Mouse (Mus musculus) stomach, embryonic 16.5 days (tissue): ENCODE results near the gene Rpl23. TPM values are rescaled to one million over a fixed set of nuclear protein-coding genes. Genes with fewer than 3 reads are reported as not detected.

Experiments used
- ATAC-seq: fragments of 200-750 bp; cut with Nextera tagmentation; 2 replicates; pipeline ENCODE4 v1.8.0; 2017; ENCODE audit warnings: moderate number of reproducible peaks, moderate TSS enrichment; ENCODE audit not compliant: insufficient read depth, low FRiP score
- H3K27ac ChIP-seq: fragments of 300-500 bp; sonication (generic); 2 replicates; pipeline ENCODE4 v1.5.1; 2014; ENCODE audit warnings: low read length
- H3K27me3 ChIP-seq: fragments of 300-500 bp; sonication (generic); 2 replicates; pipeline ENCODE4 v1.6.1; 2014; ENCODE audit warnings: low read length, control low read depth, mixed read lengths; ENCODE audit not compliant: control insufficient read depth, insufficient read depth
- H3K36me3 ChIP-seq: fragments of 300-500 bp; sonication (generic); 2 replicates; pipeline ENCODE4 v1.6.1; 2014; ENCODE audit warnings: low read length; ENCODE audit not compliant: control insufficient read depth, insufficient read depth
- H3K4me1 ChIP-seq: fragments of 300-500 bp; sonication (generic); 2 replicates; pipeline ENCODE4 v1.6.1; 2014; ENCODE audit warnings: low read length, control low read depth, mixed read lengths; ENCODE audit not compliant: control insufficient read depth, insufficient read depth
- H3K4me2 ChIP-seq: fragments of 300-500 bp; sonication (generic); 2 replicates; pipeline ENCODE4 v1.6.1; 2014; ENCODE audit warnings: low read depth, low read length, mixed read lengths
- H3K4me3 ChIP-seq: fragments of 300-500 bp; sonication (generic); replicated peaks from 2 replicates; pipeline ENCODE4 v1.5.1; 2014; ENCODE audit warnings: mild to moderate bottlenecking, low read length
- H3K9ac ChIP-seq: fragments of 300-500 bp; sonication (generic); 2 replicates; pipeline ENCODE4 v1.6.1; 2014; ENCODE audit warnings: low read length
- H3K9me3 ChIP-seq: fragments of 300-500 bp; sonication (generic); replicated peaks from 2 replicates; pipeline ENCODE4 v1.6.1; 2016; ENCODE audit warnings: low read length, control low read depth; ENCODE audit not compliant: control insufficient read depth
- WGBS: fragments of 180-500 bp; shearing (Covaris S2); extraction: QIAGEN DNeasy Blood & Tissue Kit; methylation state at CpG from one replicate; pipeline ENCODE4 v1.1.7; 2014; 5-methylcytosine and 5-hydroxymethylcytosine counted together
- polyA plus RNA-seq: library from polyadenylated mRNA; unstranded; fragments of >200 nt; fragmentation: Nextera tagmentation; extraction: Ambion mirVana; gene quantifications from 2 replicates; pipeline ENCODE4 v1.2.1, GENCODE M21; 2015

The Rpl23 gene
- polyA plus RNA-seq = 439 and 586 TPM in 2 replicates

- H3K9me3 ChIP-seq = no peaks in the 10 kb centered on the region
- ATAC-seq = peak; percentile 97
- under 1% methylated on average over 67 of the region's 67 CpGs for WGBS
- peak within 1 kb of the TSS; percentile 72 for H3K4me2 ChIP-seq
- peak within 1 kb of the TSS; percentile 99 for H3K9ac ChIP-seq
- no peaks in the 10 kb centered on the region for H3K27me3 ChIP-seq
- H3K36me3 ChIP-seq = peaks cover 33% of the 10 kb centered on the region
- H3K4me3 ChIP-seq = peak within 1 kb of the TSS; percentile 98
- peaks cover 14% of the 10 kb centered on the region for H3K4me1 ChIP-seq
- peak within 1 kb of the TSS; percentile 86 for H3K27ac ChIP-seq
Observed at GRCm38 (mm10) chr11:97781832-97782563, at the start of gene Rpl23. TSS of gene Rpl23 (minus strand) at chr11:97782437.

GRCm38 (mm10) chr11:97832001-97832400 lies 49.8 kb upstream of the Rpl23 start:
- peaks cover 7% of the 10 kb centered on the region; the same call in 1 of the 2 replicates for H3K36me3 ChIP-seq
- H3K9ac ChIP-seq = no peak overlapping the region
- no peak overlapping the region for H3K4me3 ChIP-seq
- no peak overlapping the region for H3K4me2 ChIP-seq
- ATAC-seq = no peak
- WGBS = 77% methylated on average over 11 of the region's 11 CpGs
- H3K27me3 ChIP-seq = no peaks in the 10 kb centered on the region
- 0 out of 2 replicates have a peak, but pooled peaks cover 3% of the 10 kb centered on the region for H3K4me1 ChIP-seq
- H3K27ac ChIP-seq = no peak overlapping the region
- H3K9me3 ChIP-seq = no peaks in the 10 kb centered on the region

GRCm38 (mm10) chr11:97830501-97830900 lies 48.3 kb upstream of the Rpl23 start:
- Histone ChIP-seq H3K4me1 (peaks cover 9% of the 10 kb centered on the region; the same call in 1 of the 2 replicates), H3K4me3 (no peak overlapping the region), H3K9me3 (no peaks in the 10 kb centered on the region), H3K27ac (no peak overlapping the region), H3K27me3 (no peaks in the 10 kb centered on the region), H3K9ac (no peak overlapping the region), H3K4me2 (no peak overlapping the region), H3K36me3 (peaks cover 14% of the 10 kb centered on the region)
- WGBS = 67% methylated on average over 6 of the region's 6 CpGs
- ATAC-seq = no peak

GRCm38 (mm10) chr11:97829913-97830476 lies 47.8 kb upstream of the Rpl23 start:
- H3K4me3 ChIP-seq = no peak overlapping the region
- H3K4me1 ChIP-seq = peaks cover 13% of the 10 kb centered on the region; the same call in 1 of the 2 replicates
- no peak for ATAC-seq
- H3K27ac ChIP-seq = no peak overlapping the region
- H3K4me2 ChIP-seq = no peak overlapping the region
- H3K36me3 ChIP-seq = peaks cover 19% of the 10 kb centered on the region
- WGBS = 78% methylated on average over 12 of the region's 12 CpGs
- H3K9me3 ChIP-seq = no peaks in the 10 kb centered on the region
- H3K9ac ChIP-seq = no peak overlapping the region
- no peaks in the 10 kb centered on the region for H3K27me3 ChIP-seq

- H3K4me3 ChIP-seq = no peak overlapping the region
- ATAC-seq = no peak
- no peak overlapping the region for H3K27ac ChIP-seq
- H3K36me3 ChIP-seq = peaks cover 15% of the 10 kb centered on the region
- 79% methylated on average over 7 of the region's 7 CpGs for WGBS
- H3K4me1 ChIP-seq = peaks cover 13% of the 10 kb centered on the region; the same call in 1 of the 2 replicates
- H3K4me2 ChIP-seq = no peak overlapping the region
- no peaks in the 10 kb centered on the region for H3K27me3 ChIP-seq
- H3K9me3 ChIP-seq = no peaks in the 10 kb centered on the region
- H3K9ac ChIP-seq = no peak overlapping the region
Observed at GRCm38 (mm10) chr11:97829365-97829764, 47.1 kb upstream of the Rpl23 start.

GRCm38 (mm10) chr11:97827654-97828053 lies 45.4 kb upstream of the Rpl23 start:
- Histone ChIP-seq H3K4me2 (no peak overlapping the region), H3K9me3 (no peaks in the 10 kb centered on the region), H3K27ac (peak overlapping the region; percentile 58; the same call in 1 of the 2 replicates), H3K27me3 (no peaks in the 10 kb centered on the region), H3K36me3 (peaks cover 22% of the 10 kb centered on the region), H3K9ac (no peak overlapping the region), H3K4me3 (no peak overlapping the region), H3K4me1 (peaks cover 13% of the 10 kb centered on the region; the same call in 1 of the 2 replicates)
- 80% methylated on average over 6 of the region's 6 CpGs for WGBS
- no peak for ATAC-seq

GRCm38 (mm10) chr11:97826414-97826813 lies 44.2 kb upstream of the Rpl23 start:
- Histone ChIP-seq H3K36me3 (peaks cover 24% of the 10 kb centered on the region), H3K4me2 (no peak overlapping the region), H3K9me3 (no peaks in the 10 kb centered on the region), H3K27ac (peak overlapping the region; percentile 46), H3K27me3 (no peaks in the 10 kb centered on the region), H3K4me3 (no peak overlapping the region), H3K9ac (0 out of 2 replicates have a peak overlapping the region, but pooled peaks have one; percentile 19), H3K4me1 (peaks cover 16% of the 10 kb centered on the region; the same call in 1 of the 2 replicates)
- no peak for ATAC-seq
- WGBS = 73% methylated on average over 7 of the region's 7 CpGs

GRCm38 (mm10) chr11:97825971-97826370 lies 43.7 kb upstream of the Rpl23 start:
- 63% methylated on average over 9 of the region's 9 CpGs for WGBS
- ATAC-seq = no peak
- Histone ChIP-seq H3K36me3 (peaks cover 24% of the 10 kb centered on the region), H3K4me3 (no peak overlapping the region), H3K27me3 (no peaks in the 10 kb centered on the region), H3K9me3 (no peaks in the 10 kb centered on the region), H3K4me2 (no peak overlapping the region), H3K4me1 (peaks cover 18% of the 10 kb centered on the region; the same call in 1 of the 2 replicates), H3K27ac (peak overlapping the region; percentile 46), H3K9ac (0 out of 2 replicates have a peak overlapping the region, but pooled peaks have one; percentile 19)

- no peak overlapping the region for H3K9ac ChIP-seq
- peaks cover 24% of the 10 kb centered on the region for H3K36me3 ChIP-seq
- no peak overlapping the region for H3K27ac ChIP-seq
- no peak overlapping the region for H3K4me2 ChIP-seq
- ATAC-seq = no peak
- H3K4me3 ChIP-seq = no peak overlapping the region
- no peaks in the 10 kb centered on the region for H3K9me3 ChIP-seq
- no peaks in the 10 kb centered on the region for H3K27me3 ChIP-seq
- H3K4me1 ChIP-seq = peaks cover 21% of the 10 kb centered on the region
- 79% methylated on average over 10 of the region's 10 CpGs for WGBS
Observed at GRCm38 (mm10) chr11:97825295-97825694, 43.1 kb upstream of the Rpl23 start.
